Mouse (Mus musculus) liver, adult 10 weeks (tissue): ENCODE results near the gene Sbsn. TPM values are rescaled to one million over a fixed set of nuclear protein-coding genes. Genes with fewer than 3 reads are reported as not detected.

ENCODE experiments used
- polyA plus RNA-seq: library from polyadenylated mRNA; stranded (reverse); fragments of 350-450 nt; fragmentation: Illumina TruSeq; extraction: RNeasy Lipid Tissue Mini Kit (QIAGEN cat#74804); gene quantifications from one replicate; pipeline ENCODE4 v1.2.3, GENCODE M21; 2014; ENCODE audit warnings: low read depth, low replicate concordance

Sbsn gene
- not detected for polyA plus RNA-seq

GRCm38 (mm10) chr7:30751086-30751669, at the start of gene Sbsn:
Sbsn (plus strand) TSS chr7:30751471.

DNA sequence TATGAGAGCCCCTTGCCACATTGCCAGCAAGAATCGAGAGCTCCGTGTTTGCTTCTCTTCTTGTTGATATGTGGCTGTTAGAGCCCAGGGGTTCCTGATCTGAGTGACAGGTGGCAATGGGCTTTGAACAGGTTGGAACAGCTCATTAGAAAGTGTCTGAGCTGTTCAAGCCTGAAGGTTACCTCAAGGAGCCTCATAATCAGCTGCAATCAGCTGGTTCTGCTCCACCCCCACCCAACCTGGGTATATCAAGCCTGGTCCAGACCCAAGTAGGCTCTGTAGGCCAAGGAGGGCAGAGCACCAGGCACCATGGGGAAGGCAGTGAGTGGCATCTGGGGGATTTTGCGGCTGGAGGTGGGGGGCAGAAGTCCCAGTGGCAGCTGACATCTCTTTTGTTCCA, 39.3 kb upstream of the Sbsn start, which contains the start of gene Atp4a:
TSS of gene Atp4a (plus strand) at position 268 of the 400 bp plus-strand sequence.

GRCm38 (mm10) chr7:30729396-30730063, 21.7 kb upstream of the Sbsn start, which contains the start of gene Tmem147:
Tmem147 (minus strand) TSS chr7:30729540.

GRCm38 (mm10) chr7:30743617-30744016, 7.7 kb upstream of the Sbsn start, which contains the start of gene Gapdhs:
Gapdhs (minus strand) TSS chr7:30743681.

GRCm38 (mm10) chr7:30763456-30763855, 12.2 kb downstream of the Sbsn start, which contains the start of gene Dmkn:
Dmkn (plus strand) TSS chr7:30763756.

GRCm38 (mm10) chr7:30787377-30788022, 36.2 kb downstream of the Sbsn start, which contains the start of gene Krtdap:
Krtdap (plus strand) TSS chr7:30787896.

Other genes starting within 250 kb of the Sbsn start
- not detected for gene Arhgap33, start 216.4 kb upstream of the Sbsn start, polyA plus RNA-seq
- gene Hspb6, start 199.3 kb upstream of the Sbsn start, polyA plus RNA-seq, result 13.0 TPM
- 0.34 TPM for gene Proser3, start 199.2 kb upstream of the Sbsn start, polyA plus RNA-seq
- 5.1 TPM for gene Lin37, start 191.6 kb upstream of the Sbsn start, polyA plus RNA-seq
- 14.8 TPM for gene U2af1l4, start 188.2 kb upstream of the Sbsn start, polyA plus RNA-seq
- gene Gm49396, start 188.1 kb upstream of the Sbsn start, polyA plus RNA-seq, result 1.6 TPM
- gene Psenen, start 187.8 kb upstream of the Sbsn start, polyA plus RNA-seq, result 23.8 TPM
- gene Igflr1, start 186.0 kb upstream of the Sbsn start, polyA plus RNA-seq, result not detected
- gene Kmt2b, start 162.7 kb upstream of the Sbsn start, polyA plus RNA-seq, result 2.6 TPM
- not detected for gene Zbtb32, start 152.6 kb upstream of the Sbsn start, polyA plus RNA-seq
- gene Upk1a, start 138.6 kb upstream of the Sbsn start, polyA plus RNA-seq, result not detected
- gene Cox6b1, start 125.3 kb upstream of the Sbsn start, polyA plus RNA-seq, result 967 TPM
- gene Etv2, start 115.6 kb upstream of the Sbsn start, polyA plus RNA-seq, result not detected
- 0.50 TPM for gene Rbm42, start 101.2 kb upstream of the Sbsn start, polyA plus RNA-seq
- 0.93 TPM for gene Haus5, start 86.5 kb upstream of the Sbsn start, polyA plus RNA-seq
- gene Pmis2, start 79.9 kb upstream of the Sbsn start, polyA plus RNA-seq, result not detected
- gene 2200002J24Rik, start 52.5 kb upstream of the Sbsn start, polyA plus RNA-seq, result not detected
- gene Atp4a, start 39.3 kb upstream of the Sbsn start, polyA plus RNA-seq, result 0.21 TPM
- gene Tmem147, start 21.9 kb upstream of the Sbsn start, polyA plus RNA-seq, result 28.3 TPM
- gene Gapdhs, start 7.8 kb upstream of the Sbsn start, polyA plus RNA-seq, result not detected
- not detected for gene Dmkn, start 12.3 kb downstream of the Sbsn start, polyA plus RNA-seq
- gene Krtdap, start 36.4 kb downstream of the Sbsn start, polyA plus RNA-seq, result not detected
- not detected for gene Ffar2, start 72.3 kb downstream of the Sbsn start, polyA plus RNA-seq
- not detected for gene Ffar3, start 104.7 kb downstream of the Sbsn start, polyA plus RNA-seq
- not detected for gene Ffar1, start 110.1 kb downstream of the Sbsn start, polyA plus RNA-seq
- gene Cd22, start 128.9 kb downstream of the Sbsn start, polyA plus RNA-seq, result 0.79 TPM
- gene Mag, start 163.4 kb downstream of the Sbsn start, polyA plus RNA-seq, result not detected
- 1,441 TPM for gene Hamp2, start 173.2 kb downstream of the Sbsn start, polyA plus RNA-seq
- gene Hamp, start 192.6 kb downstream of the Sbsn start, polyA plus RNA-seq, result 2,943 TPM
- 49.2 TPM for gene Usf2, start 205.3 kb downstream of the Sbsn start, polyA plus RNA-seq
- gene Lsr, start 222.0 kb downstream of the Sbsn start, polyA plus RNA-seq, result 12.5 TPM
- gene Fam187b, start 222.3 kb downstream of the Sbsn start, polyA plus RNA-seq, result 2.4 TPM